Mouse (Mus musculus) cerebellum, postnatal 25 days (tissue): ENCODE results near the gene Gpr35.
"Not testable (repeated sequence)": the region's sequence is repeated elsewhere in the genome, so short reads cannot be mapped to it uniquely, and the experiment has no call there.

Experiments
- DNase-seq, 2 experiments: peaks; one replicate each; pipeline ENCODE4 v3.0.0; 2021; ENCODE audit warnings: mixed read lengths in 2 of 2

The Gpr35 gene

DNA sequence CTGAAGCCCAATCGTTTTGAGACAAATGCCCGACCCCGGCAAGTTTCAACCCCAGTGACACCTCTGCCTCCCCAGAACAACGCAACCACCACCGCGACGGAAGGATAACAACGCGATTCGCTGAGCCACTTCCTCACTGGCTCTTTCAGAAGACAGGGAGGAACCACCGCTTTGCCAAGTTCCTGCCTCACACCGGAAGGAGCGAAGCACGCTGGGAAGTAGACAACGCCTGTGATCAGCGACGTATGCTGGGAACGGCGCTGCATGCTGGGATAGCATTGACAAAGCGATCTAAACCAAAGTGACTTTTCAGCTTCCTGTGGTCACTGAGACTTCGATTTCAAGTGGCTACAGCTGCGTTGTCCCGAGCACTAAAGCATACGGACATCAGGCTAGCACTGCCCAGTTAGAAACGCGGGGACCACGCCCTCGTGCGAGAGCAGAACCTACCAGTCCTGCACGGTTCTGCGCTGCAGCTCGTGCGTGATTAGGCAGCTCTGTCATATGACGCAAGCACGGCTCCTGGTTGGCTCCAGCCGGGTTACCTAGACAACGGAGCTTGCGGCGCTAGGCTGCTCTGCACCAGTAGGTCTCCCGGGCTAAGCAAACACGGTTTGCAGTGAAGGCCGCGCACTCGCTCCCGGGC lies 16.4 kb upstream of the Gpr35 start, which contains the start of gene Capn10:
Gene Capn10 (plus strand): TSS at position 195 of the 646 bp plus-strand sequence.
- peak; percentile 96 for DNase-seq

DNA sequence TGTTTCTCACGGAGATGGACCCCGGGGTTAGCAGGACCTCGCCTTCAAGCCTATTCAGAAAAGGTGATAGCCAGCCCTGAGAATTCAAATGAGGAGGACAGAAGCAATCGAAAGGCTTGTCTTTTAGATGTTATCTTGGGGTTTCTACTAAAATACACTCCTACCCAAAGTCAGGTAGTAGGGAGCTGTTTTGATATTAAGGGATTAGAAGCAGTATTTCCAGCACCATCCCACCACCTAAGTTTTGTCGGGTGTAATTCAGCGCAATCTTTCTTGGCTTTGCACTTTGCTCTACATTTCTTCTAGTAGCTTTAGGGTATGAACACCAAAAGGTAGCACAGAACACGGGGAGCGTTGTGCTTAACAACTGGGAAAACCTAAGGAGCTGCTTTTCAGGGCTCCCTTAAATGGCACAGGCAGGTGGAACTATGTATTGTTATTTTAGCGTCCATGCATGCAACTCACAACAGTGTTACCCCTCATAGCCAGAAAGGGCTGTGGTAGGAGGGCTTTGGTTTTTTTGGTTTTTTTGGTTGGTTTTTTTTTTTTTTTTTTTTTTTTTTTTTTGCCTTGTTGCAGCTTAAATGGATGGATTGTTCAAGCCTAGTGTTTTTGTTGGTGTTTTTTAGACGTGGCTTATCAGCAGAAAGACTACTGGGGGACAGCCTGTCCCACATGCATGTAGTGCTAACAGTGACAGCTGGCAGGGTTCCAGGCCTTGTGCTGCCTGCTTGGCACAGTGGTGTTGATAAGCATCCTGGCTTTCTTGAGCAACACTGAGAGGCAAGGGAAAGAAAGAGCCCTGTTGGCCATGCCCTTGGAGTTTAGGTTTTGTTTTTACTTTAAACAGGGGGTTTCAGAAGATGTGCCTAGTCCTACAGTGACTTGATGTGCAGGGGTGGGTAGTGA lies 15.4 kb upstream of the Gpr35 start:
- peak in 1 of 2 experiments; percentile 75 for DNase-seq

DNA sequence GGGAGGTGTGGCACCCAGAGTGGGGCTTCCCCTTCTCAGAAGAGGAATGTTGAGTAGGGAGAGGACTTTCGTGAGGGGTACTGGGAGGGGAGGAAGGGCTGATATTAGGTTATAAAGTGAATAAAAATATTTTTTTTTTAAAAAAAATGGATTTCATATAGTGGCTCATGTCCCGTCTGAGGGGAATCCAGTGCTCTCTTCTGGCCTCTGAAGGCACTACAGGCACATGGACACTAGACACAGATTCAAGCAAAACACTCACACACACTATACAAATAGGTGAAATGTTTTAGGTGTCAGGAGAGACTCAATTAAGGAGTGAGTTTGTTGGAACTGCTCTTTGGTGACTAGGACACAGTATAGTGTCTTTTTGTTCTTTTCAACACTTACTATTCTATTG lies 14.7 kb upstream of the Gpr35 start:
- no peak for DNase-seq

DNA sequence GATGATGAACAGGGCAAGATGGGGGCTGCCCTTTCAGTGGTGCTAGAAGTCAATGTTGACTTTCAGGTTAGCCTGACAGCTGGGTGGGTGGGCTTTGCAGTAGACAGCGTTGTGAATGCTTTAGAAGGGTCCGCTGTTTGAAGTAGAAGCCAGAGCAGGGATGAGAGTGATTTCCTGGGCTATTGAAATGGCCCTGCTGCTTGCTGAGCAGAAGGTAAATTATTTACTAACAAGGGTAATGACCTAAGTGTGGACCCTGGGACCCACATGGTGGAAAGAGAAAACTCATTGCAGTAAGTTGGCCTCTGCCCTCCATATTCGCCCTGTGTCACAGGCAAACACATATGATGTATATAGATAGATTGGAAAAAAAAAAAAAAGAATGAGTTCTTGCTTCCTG lies 14.2 kb upstream of the Gpr35 start:
- DNase-seq, result no peak

DNA sequence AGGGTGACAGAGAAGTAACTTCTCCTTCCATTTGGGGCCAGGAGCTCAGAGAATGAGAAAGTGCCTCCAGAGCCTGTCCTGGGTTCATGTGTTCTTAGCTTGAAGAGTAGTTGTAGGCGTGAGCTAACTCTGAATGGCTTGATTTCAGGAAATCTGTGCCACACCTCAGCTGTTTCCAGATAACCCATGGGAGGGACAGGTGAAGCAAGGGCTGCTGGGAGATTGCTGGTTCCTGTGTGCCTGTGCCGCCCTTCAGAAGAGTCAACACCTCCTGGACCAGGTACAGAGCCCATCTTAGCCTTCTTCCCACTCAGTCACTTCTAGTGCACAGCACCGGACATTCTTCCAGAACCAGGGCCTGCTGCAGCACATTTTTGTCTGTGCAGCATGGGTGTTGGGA lies 12.9 kb upstream of the Gpr35 start:
- no peak for DNase-seq

DNA sequence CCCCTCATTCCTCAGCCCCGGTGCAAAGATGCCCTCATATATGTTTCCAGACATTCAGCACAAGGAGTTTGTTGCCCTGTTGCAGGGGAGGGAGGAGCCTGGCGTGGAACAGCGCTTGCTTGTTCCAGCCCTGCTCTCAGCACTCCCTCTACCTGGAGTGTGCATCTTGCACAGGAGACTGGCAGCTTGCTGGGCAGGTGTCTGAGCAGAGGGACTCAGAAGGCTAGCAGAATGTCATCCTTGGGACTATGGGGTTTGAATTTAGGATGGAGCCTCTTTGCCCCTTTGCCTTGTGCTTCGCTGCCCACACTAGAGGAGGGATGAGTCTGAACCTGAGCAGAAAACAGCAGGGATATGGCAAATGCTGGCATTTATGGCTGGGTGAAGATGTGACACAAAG lies 10.9 kb upstream of the Gpr35 start:
- peak; percentile 53 to 63 for DNase-seq

DNA sequence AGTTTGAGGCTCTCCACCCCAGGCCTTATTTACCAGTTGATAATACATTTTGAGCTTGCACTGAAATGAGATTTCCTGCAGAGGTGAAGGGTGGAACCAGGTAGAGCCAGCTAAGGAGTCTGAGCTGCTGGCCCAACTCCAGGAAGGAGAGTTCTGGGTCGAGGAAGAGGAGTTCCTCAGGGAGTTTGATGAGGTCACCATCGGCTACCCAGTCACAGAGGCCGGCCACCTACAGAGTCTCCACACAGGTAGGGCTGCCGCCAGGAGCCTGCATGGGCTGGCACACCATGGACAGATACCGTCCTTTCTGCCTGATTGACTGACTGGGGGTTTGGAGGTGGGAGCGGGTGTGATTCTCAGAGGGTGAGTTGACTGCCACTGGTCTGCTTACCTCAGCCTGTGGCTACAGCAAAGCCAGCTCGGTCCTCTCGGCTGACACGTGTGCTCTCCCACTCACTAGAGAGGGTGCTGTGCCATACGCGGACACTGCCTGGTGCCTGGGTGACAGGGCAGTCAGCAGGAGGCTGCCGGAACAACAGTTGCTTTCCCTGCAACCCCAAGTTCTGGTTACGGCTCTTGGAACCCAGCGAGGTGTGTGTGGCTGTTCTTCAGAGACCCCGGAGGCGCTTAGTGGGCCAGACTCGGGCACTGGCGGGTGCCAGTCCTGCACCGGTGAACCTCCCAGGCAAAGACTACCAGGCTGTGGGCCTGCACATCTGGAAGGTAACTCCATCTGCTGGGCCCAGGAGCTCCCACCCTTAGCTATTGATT lies 7.3 kb upstream of the Gpr35 start:
- peak in 1 of 2 experiments; percentile 3 for DNase-seq

DNA sequence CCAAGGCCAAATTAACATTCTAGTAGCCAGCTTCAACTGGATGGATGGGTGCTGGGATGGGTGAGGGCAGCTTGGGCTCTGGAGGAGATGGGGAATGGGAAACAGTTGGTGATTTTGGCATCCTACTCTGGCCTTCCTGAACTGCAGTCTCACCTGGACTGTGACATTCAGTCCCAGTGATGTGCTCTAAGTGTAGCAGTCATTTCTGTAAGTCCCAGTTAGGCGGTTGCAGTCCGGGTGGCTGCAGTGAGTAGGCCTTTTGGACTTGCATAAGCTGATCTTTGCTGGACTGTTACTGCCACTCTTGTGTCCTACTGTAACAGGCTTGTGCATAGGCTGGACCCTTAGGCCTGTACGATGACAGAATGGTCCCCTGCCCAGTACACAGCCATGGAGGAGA lies 2.7 kb upstream of the Gpr35 start:
- no peak for DNase-seq

DNA sequence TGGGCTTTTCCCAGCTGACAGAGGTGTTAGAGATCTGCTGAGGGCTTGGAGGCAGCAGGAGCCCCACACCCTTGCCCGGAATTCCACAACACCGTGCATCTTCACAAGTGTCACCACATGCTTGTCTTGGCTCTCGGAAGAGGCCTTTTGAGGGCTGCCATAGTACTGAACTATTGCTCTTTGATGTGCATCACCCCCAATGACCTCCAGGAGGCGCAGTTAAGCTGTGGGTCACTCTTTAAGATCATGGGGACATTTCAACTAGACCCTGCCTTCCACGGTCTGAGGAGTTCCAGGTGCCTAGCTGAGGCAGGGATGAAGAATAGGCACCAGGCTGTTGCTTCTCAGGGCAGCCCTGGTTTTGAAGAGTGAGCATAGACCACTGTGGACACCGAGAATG lies 1.2 kb upstream of the Gpr35 start:
- peak in 1 of 2 experiments; percentile 54 for DNase-seq

DNA sequence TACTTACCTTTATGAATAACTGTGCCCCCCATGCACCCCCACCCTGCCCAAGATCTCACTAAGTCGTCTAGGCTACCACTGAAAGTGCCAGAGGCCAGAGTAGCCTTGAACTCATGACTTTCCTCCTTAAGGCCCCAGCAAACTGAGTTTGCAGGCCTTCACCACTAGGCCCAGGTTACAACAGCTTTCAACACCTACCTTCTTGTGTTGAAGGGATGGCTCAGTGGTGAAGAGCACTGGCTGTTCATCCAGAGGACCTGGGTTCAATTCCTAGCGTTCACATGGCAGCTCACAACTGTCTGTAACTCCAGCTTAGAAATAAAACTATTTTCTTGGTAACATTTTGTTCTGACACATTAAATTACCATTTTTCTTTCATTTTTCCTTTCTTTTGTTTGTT lies 3.0 kb downstream of the Gpr35 start:
- DNase-seq, result peak in 1 of 2 experiments; percentile 0

DNA sequence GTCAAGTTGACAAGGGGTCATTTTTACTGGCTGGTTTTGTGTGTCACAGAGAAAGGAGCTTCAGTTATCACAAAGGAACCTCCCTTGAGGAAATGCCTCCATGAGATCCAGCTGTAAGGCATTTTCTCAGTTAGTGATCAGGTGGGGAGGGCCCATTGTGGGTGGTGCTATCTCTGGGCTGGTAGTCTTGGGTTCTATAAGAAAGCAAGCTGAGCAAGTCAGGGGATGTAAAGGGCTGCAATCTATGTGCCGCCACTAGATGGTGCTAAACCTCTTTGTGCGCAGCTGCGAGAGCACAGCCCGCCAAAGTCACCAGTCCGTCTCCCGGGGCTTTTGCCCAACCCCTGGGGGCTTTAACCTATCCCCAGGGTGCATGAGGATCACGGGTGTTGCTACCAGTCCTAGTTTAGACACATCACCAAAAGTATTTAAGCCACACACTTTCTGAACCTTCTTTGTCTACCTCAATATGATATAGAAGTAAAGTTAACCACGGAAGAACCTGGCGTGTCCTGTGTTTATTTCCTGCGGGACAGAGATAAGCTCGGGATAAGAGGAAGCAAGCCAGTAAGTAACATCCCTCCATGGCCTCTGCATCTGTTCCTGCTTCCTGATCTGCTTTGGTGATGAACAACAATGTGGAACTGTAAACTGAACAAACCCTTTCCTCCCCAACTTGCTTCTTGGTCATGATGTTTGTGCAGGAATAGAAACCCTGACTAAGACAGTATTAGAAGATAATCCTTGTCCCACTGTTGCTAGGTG lies 6.1 kb downstream of the Gpr35 start:
- peak; percentile 78 to 84 for DNase-seq

DNA sequence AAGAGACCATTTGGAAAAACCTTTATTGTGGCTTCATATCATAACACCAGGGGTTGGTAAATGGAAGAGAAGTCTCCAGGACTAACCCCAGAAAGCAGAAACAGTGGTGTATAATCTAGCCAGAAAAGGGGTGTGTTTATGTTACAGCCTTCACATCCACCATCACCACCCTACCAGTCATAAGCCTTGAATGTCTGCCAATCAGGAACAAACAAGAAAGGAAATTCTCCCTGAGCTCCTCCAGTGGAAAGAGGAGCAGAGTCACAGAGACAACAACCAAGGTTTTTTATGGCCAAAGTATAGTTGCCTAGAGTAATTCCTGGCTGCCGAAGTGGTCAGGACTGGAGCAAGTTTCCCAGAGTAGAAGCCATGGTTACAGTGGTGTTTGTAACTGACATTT lies 8.3 kb downstream of the Gpr35 start:
- peak in 1 of 2 experiments; percentile 0 for DNase-seq

DNA sequence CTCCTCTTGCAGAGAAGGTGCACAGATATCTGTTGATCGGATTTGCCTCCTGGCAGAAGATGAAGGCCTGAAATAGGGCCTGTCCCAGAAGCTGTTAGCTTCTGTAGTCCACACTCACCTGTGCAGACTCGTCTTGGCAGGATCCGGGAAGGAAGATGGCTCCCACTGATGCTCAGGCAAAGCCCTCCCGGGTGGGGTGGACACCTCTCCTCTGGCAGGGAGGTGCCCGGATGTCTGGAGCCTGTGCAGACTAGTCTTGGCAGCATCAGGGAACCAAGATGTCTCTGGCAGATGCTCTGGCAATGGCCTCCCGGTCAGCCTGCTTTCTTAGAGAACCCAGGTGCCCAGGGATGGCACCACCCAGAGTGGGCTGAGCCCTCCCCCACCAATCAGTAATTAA lies 20.1 kb downstream of the Gpr35 start:
- not testable (repeated sequence) for DNase-seq

DNA sequence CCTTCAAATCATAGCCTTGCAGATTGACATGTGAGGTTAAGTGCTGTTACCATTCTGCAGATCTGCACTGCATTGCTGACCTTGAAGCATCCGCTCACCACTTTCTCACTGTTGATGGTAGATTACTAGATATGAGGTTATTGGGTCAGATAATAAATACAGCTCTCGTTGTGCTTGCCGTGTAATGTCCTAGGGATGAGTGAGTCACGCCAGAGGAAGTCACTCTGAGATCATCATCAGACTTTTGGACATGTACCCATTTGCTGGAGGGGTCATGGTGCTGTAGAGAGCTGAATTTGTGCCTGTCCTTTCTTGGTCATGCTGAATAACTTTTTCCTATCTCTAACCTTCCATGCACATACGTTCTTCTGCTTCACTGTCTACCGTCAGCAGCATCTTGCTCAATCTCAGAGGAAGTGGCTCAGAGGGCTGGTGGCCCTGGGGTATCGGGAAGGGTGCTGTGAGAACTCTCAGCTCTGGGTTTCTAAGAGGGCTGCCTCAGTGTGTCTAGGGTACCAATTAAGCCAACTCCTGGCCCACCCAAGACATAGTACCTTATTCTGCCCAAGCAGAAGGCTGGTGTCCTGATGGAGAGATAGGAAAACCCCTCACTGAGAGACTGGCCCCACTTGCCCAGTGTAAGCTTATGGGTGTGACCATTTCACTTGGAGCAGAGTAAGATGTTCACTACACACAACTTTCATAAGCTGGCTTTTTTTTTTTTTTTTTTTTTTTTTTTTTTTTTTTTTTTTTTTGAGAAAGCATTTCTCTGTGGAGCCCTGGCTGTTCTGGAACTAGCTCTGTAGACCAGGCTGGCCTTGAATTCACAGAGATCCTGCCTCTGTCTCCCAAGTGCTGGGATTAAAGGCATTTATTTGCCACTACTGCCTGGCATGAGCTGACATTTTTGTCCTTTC lies 21.5 kb downstream of the Gpr35 start:
- DNase-seq, result no peak

DNA sequence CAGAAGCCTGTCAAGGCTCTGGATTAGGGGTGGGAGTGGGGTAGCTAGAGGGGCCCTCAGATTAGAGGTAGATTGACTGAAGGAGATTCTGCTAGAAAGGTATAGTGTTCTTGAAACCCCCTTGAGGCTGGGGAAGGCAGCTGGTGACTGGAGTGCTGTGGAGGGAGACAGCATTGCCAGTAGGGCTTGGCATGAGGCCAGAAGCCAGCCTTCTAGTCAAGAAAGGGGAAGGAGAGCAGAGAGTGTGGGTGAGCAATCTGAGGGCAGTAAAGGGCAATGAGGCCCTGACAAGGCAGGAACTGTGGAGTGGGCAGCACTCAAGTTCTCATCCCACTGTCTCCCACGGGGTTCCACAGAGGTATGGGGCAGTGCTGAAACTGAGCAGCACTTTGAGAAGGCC lies 22.2 kb downstream of the Gpr35 start:
- peak in 1 of 2 experiments; percentile 62 for DNase-seq

DNA sequence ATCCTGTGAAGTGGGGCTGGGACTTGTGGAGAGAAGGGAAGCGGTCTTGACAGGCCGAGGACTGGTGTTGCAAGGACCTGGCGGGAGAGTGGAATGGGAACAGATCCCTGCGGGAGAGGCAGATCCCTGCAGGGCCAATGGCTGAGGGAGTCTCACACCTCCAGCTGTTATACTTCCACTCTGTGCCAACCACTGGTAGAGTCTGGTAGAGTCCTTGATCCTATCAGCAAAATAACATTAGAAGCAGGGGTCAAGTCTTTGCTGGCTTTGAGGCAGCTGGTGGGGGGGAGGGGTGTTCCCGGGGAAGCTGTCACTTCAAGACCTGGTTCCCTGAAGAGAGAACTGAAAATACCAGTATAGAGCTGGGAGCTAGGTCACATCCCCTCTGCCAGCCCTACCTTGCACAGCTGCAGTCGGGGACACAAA lies 25.5 kb downstream of the Gpr35 start:
- DNase-seq, result no peak

DNA sequence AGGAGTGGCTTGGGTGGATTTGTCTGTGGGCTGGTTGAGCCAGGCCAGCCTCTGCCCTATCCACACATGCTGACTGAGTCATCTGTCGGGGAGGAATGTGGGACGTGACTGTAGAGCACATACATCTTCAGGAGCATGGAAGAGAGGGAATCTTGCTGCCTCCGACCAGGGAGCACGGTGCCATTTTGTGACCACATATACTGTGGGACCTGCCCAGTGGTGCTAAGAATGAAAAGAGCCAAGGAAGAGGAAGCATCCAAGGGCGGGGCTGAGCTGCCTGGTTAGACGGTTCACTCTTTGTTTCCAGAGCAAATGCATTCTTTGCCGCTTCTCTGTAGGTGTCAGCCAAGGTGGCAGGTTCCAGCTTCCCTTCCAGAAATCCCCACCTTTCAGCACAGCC lies 28.0 kb downstream of the Gpr35 start:
- no peak for DNase-seq

DNA sequence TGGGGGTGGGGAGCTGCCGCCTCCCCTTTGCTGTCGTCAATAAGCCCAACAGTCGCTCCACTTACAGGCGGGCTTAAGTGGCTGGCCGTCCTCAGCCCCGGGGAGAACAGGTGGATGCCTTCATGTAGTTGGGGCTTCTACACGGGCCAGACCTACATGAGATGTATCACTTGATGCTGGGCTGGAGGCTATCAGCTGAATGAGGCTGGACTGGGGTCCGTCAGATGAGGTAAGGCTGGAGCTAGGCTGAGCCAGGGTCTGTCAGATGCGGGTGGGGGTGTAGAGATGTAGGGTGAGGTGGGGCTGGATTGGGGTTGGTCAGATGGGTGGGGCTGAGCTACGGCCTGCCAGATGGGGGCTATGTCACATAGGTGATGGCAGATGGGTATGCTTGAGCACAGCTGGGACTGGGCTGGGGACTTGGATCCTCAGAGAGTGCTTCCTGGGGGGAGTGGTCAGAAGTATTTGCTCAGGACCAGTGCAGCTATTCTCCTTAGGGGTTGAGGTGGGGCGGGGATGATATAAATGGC lies 28.5 kb downstream of the Gpr35 start:
- DNase-seq, result no peak

DNA sequence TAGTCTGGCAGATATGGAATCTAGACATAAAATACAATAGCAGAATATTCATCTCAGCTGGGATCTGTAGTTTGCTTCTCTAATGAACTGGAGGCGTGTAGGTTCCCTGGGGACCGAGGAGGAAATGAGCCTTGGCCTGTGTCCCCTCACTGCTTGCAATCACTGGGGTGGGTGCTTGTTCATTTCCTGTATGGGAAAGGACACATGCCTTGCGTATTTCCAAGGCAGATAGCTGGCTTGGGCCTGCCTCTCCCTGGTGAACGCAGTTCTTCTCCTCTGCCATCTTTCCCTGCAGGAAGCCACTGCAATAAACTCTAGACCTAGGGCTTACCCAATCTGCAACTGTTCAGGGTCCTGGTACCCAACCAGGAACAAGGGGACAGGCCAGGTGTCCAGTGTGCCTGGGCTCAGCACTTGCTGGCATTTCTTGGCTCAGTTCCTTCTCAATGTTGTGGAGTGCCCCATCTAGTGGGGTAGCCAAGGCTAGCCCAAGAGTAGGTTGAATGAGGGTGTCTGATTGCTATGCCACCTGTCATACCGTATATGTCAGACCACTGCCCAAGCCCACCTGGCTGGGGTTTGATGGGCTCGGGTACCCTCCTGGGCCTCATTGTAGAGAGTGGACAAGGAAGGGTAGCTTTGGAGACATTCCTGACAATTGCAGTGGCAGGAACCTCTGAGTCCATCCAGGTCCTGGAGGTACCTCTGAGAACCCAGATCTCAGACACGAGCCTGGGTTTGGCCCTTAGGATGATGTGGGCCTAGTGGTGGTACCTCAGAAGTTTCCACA lies 30.6 kb downstream of the Gpr35 start:
- DNase-seq, result no peak

DNA sequence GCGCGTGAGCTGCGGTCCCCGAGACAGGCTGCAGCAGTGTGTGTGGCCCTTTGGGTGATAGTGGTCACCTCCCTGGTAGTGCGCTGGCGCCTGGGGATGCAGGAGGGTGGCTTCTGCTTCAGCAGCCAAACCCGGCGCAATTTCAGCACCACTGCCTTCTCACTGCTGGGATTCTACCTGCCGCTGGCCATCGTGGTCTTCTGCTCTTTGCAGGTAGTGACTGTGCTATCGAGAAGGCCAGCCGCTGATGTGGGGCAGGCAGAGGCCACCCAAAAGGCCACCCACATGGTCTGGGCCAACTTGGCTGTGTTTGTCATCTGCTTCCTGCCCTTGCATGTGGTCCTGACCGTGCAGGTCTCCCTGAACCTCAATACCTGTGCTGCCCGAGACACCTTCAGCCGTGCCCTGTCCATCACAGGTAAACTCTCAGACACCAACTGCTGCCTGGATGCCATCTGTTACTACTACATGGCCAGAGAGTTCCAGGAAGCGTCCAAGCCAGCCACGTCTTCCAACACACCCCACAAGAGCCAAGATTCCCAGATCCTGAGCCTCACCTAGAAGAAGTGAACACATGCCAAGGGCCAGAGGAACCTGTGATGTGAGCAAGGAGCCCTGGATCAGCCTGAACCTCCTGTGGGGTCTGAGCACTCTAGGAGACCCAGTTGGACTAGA lies 32.4 kb downstream of the Gpr35 start:
- DNase-seq, result peak; percentile 46 to 60
